In genomic region chr8:84066291-84066930, GRCm38 (mm10) we compare ENCODE assay signal across 8 mouse cellular contexts. TPM values are rescaled to one million over a fixed set of nuclear protein-coding genes. Genes with fewer than 3 reads are reported as not detected.
A peak's percentile ranks its signal among the peaks of the same experiment; 100 is the strongest.
DNase-seq lines count a peak whose midpoint lies in the region; ATAC-seq lines count a peak whose summit lies in the region.

Gene Rfx1, plus strand, starts transcription at chr8:84066834.

- no peaks in the 10 kb centered on the region for H3K36me3 ChIP-seq in intestine, embryonic 14.5 days (ENCODE audit: control insufficient read depth, insufficient read depth, low read length)

- H3K9ac ChIP-seq in intestine, embryonic 14.5 days (ENCODE audit: low read length): peak within 1 kb of the TSS; percentile 96

- H3K4me2 ChIP-seq in intestine, embryonic 14.5 days (ENCODE audit: low read length): peak within 1 kb of the TSS; percentile 81

- peak; percentile 94 to 97 for DNase-seq in adrenal gland, adult 18-20 months (ENCODE audit: low spot score in 2 of 2)
- peak; percentile 99 for DNase-seq in embryo, embryonic 11 days
- peak; percentile 100 for DNase-seq in gastrocnemius, postnatal 25 days
- DNase-seq in intestine, embryonic 14.5 days (ENCODE audit: low spot score): peak; percentile 97
- peak; percentile 100 for DNase-seq in left cerebral cortex, postnatal 14 days (ENCODE audit: low spot score in 2 of 2)
- DNase-seq in mesoderm, embryonic 11.5 days (ENCODE audit: low read depth, low spot score): peak; percentile 100
- DNase-seq in right cerebral cortex, postnatal 36 days (ENCODE audit: low spot score in 2 of 2): peak; percentile 100
- peak; percentile 100 for DNase-seq in yolk sac, embryonic 10.5 days (ENCODE audit: low spot score)

- H3K27me3 ChIP-seq in intestine, embryonic 14.5 days (replicated peaks; ENCODE audit: control insufficient read depth, insufficient read depth, low read length): no peaks in the 10 kb centered on the region

- peak within 1 kb of the TSS; percentile 99 for H3K4me3 ChIP-seq in intestine, embryonic 14.5 days (ENCODE audit: low read depth, low read length)

- intact Hi-C loops in left cerebral cortex, postnatal 14 days (cut with DNase I): no loop called here

- peak; percentile 98 for ATAC-seq in intestine, embryonic 14.5 days (replicated peaks; ENCODE audit: low FRiP score, low TSS enrichment, low read depth)

- peak within 1 kb of the TSS; percentile 99 for H3K27ac ChIP-seq in intestine, embryonic 14.5 days (ENCODE audit: low read depth)

- H3K4me1 ChIP-seq in intestine, embryonic 14.5 days (replicated peaks; ENCODE audit: control insufficient read depth, insufficient read depth, low read length): peaks cover 23% of the 10 kb centered on the region

- no peaks in the 10 kb centered on the region for H3K9me3 ChIP-seq in intestine, embryonic 14.5 days (ENCODE audit: control insufficient read depth, low read length)

- under 1% methylated on average over 51 of the region's 51 CpGs for WGBS in intestine, embryonic 14.5 days

RNA-seq across cellular contexts. Expression of gene Rfx1, which starts in this region (rescaled TPM):
- 10 to 100 TPM; 17.1 to 20.3 TPM for total RNA-seq in adrenal gland, adult 18-20 months (2021)
- total RNA-seq in gastrocnemius, postnatal 25 days (2021): 1 to 10 TPM; 3.6 to 4.4 TPM
- polyA plus RNA-seq in intestine, embryonic 14.5 days (2014; fragmentation: Nextera tagmentation; extraction: Ambion mirVana): 11.1 and 11.6 TPM in 2 replicates
- total RNA-seq in left cerebral cortex, postnatal 14 days (2021): 10 to 100 TPM; 18.5 to 21.1 TPM

Comparison
In these comparisons a context has a peak if more than half of its experiments do, and no peak if none do; other contexts are left out.
1. Peak in every context shown above with its lines: DNase-seq, ATAC-seq, H3K4me3 ChIP-seq and H3K27ac ChIP-seq.